Mouse (Mus musculus): Measurements from ENCODE around the gene Clcnka.

DNA sequence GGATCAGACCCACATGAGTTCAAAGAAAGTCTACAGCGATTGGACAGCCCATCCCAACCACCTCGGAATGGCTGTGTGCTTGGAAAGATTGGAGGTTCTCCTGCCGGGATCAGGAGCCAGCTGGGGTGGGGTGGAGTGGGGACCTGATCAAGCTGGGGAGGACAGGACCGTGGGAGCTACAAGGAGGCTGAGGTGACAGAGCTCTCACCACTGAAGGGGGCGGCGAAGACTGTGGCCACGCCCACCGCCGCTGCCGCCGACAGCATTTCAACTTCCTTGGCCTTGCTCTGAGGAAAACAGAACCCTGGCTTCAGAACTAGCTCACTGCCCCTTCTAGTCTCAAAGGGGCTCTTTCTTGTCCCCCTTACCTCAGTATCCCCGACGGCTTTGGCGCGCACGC is 3.8 kb downstream of the Clcnka start:
- TF ChIP-seq CTCF (IDR thresholded peaks at IDR 0.05; ENCODE audit: borderline replicate concordance, insufficient read depth, low read depth, low read length) (no peak), POLR2A (IDR thresholded peaks at IDR 0.05; ENCODE audit: borderline replicate concordance, insufficient read depth, low read length) (no peak)
